Mouse (Mus musculus) midbrain, postnatal 0 days (tissue): ENCODE results near the gene Grpel1. TPM values are rescaled to one million over a fixed set of nuclear protein-coding genes. Genes with fewer than 3 reads are reported as not detected.

Source experiments
- ATAC-seq: fragments of 200-750 bp; cut with Nextera tagmentation; 2 replicates; pipeline ENCODE4 v1.8.0; 2017; ENCODE audit warnings: moderate number of reproducible peaks, mild to moderate bottlenecking, moderate TSS enrichment, moderate library complexity; ENCODE audit not compliant: low FRiP score
- DNase-seq: peaks from one replicate; pipeline ENCODE4 v3.0.0-alpha.2; 2015; ENCODE audit warnings: low spot score
- H3K27ac ChIP-seq: fragments of 300-500 bp; sonication (generic); 2 replicates; pipeline ENCODE4 v1.5.1; 2014; ENCODE audit warnings: low read depth, mild to moderate bottlenecking, low read length, mixed read lengths
- H3K27me3 ChIP-seq: fragments of 300-500 bp; sonication (generic); 2 replicates; pipeline ENCODE4 v1.6.1; 2014; ENCODE audit warnings: low read length, control low read depth, mixed read lengths; ENCODE audit not compliant: insufficient read depth
- H3K36me3 ChIP-seq: fragments of 300-500 bp; sonication (generic); 2 replicates; pipeline ENCODE4 v1.6.1; 2014; ENCODE audit warnings: low read length, control low read depth, mixed read lengths; ENCODE audit not compliant: insufficient read depth
- H3K4me1 ChIP-seq: fragments of 300-500 bp; sonication (generic); 2 replicates; pipeline ENCODE4 v1.6.1; 2014; ENCODE audit warnings: mild to moderate bottlenecking, control low read depth, antibody characterized with exemption, low read length, mixed read lengths; ENCODE audit not compliant: insufficient read depth
- H3K4me2 ChIP-seq: fragments of 300-500 bp; sonication (generic); 2 replicates; pipeline ENCODE4 v1.6.1; 2014; ENCODE audit warnings: low read depth, mild to moderate bottlenecking, low read length, mixed read lengths; ENCODE audit not compliant: poor library complexity, severe bottlenecking
- H3K4me3 ChIP-seq: fragments of 300-500 bp; sonication (generic); 2 replicates; pipeline ENCODE4 v1.5.1; 2014; ENCODE audit warnings: low read depth, mild to moderate bottlenecking, low read length, moderate library complexity
- H3K9ac ChIP-seq: fragments of 300-500 bp; sonication (generic); replicated peaks from 2 replicates; pipeline ENCODE4 v1.6.1; 2014; ENCODE audit warnings: mild to moderate bottlenecking, low read length, moderate library complexity, mixed read lengths; ENCODE audit not compliant: poor library complexity, severe bottlenecking
- H3K9me3 ChIP-seq: fragments of 300-500 bp; sonication (generic); 2 replicates; pipeline ENCODE4 v1.6.1; 2016; ENCODE audit warnings: low read length, control low read depth
- CTCF ChIP-seq: IDR thresholded peaks from 2 replicates; pipeline ENCODE4 v1.5.1; 2016; ENCODE audit warnings: antibody characterized with exemption, mild to moderate bottlenecking
- WGBS: fragments of 180-500 bp; shearing (Covaris S2); extraction: QIAGEN DNeasy Blood & Tissue Kit; methylation state at CpG from one replicate; pipeline ENCODE4 v1.1.7; 2014; 5-methylcytosine and 5-hydroxymethylcytosine counted together
- polyA plus RNA-seq: library from polyadenylated mRNA; unstranded; fragments of >200 nt; fragmentation: Nextera tagmentation; extraction: Ambion mirVana; gene quantifications from 2 replicates; pipeline ENCODE4 v1.2.1, GENCODE M21; 2015
- total RNA-seq: library from RNA; depleted of rRNA; stranded (reverse); fragments of >200 nt; gene quantifications from 2 replicates; pipeline ENCODE4 v1.2.3, GENCODE M21; 2014

The Grpel1 gene
- total and polyA plus RNA-seq, 2 experiments from 2014 or later = 16.3 to 38.4 TPM

GRCm38 (mm10) chr5:36484171-36484990, 19.6 kb downstream of the Grpel1 start, which contains the start of the genes Tada2b and Ccdc96:
Gene Tada2b (minus strand): TSS chr5:36484285.
Gene Ccdc96 (plus strand): TSS chr5:36484588.
- H3K4me3 ChIP-seq = peak within 1 kb of the TSS; percentile 50
- no peaks in the 10 kb centered on the region for H3K9me3 ChIP-seq
- H3K27me3 ChIP-seq = no peaks in the 10 kb centered on the region
- peak within 1 kb of the TSS; percentile 91 for H3K27ac ChIP-seq
- peak; percentile 69 for TF ChIP-seq CTCF
- H3K4me1 ChIP-seq = peaks cover 11% of the 10 kb centered on the region; the same call in 1 of the 2 replicates
- H3K36me3 ChIP-seq = 0 out of 2 replicates have a peak, but pooled peaks cover 4% of the 10 kb centered on the region
- peak within 1 kb of the TSS; percentile 97 for H3K4me2 ChIP-seq
- WGBS = under 1% methylated on average over 68 of the region's 97 CpGs
- ATAC-seq (peak; percentile 99), DNase-seq (peak; percentile 99)
- peak within 1 kb of the TSS; percentile 61 for H3K9ac ChIP-seq

- Histone ChIP-seq H3K27ac (no peak overlapping the region), H3K4me3 (peak overlapping the region; percentile 50; the same call in 1 of the 2 replicates), H3K27me3 (no peaks in the 10 kb centered on the region), H3K9ac (no peak overlapping the region), H3K4me1 (peaks cover 11% of the 10 kb centered on the region; the same call in 1 of the 2 replicates), H3K4me2 (peak overlapping the region; percentile 97), H3K36me3 (0 out of 2 replicates have a peak, but pooled peaks cover 4% of the 10 kb centered on the region), H3K9me3 (no peaks in the 10 kb centered on the region)
- whole genome bisulfite sequencing = 45% methylated on average over 19 of the region's 19 CpGs
- ATAC-seq (no peak), DNase-seq (no peak)
- no peak for TF ChIP-seq CTCF
These were observed 20.5 kb downstream of the Grpel1 start for GRCm38 (mm10) chr5:36485306-36485705.

- H3K36me3 ChIP-seq = peaks cover 29% of the 10 kb centered on the region
- no peaks in the 10 kb centered on the region for H3K27me3 ChIP-seq
- DNase-seq = peak; percentile 62
- H3K27ac ChIP-seq = no peak overlapping the region
- peaks cover 4% of the 10 kb centered on the region; the same call in 1 of the 2 replicates for H3K4me1 ChIP-seq
- no peak for ATAC-seq
- no peak overlapping the region for H3K4me2 ChIP-seq
- 50% methylated on average over 2 of the region's 2 CpGs for WGBS
- no peaks in the 10 kb centered on the region for H3K9me3 ChIP-seq
- TF ChIP-seq CTCF = peak; percentile 78
- no peak overlapping the region for H3K4me3 ChIP-seq
- H3K9ac ChIP-seq = no peak overlapping the region
These were observed 24.4 kb downstream of the Grpel1 start for GRCm38 (mm10) chr5:36489225-36489624.

GRCm38 (mm10) chr5:36493919-36494318, 29.1 kb downstream of the Grpel1 start:
- H3K4me2 ChIP-seq = no peak overlapping the region
- TF ChIP-seq CTCF = no peak
- no peak overlapping the region for H3K27ac ChIP-seq
- H3K4me3 ChIP-seq = no peak overlapping the region
- peaks cover 57% of the 10 kb centered on the region for H3K36me3 ChIP-seq
- no peak overlapping the region for H3K9ac ChIP-seq
- DNase-seq (no peak), ATAC-seq (no peak)
- H3K9me3 ChIP-seq = no peaks in the 10 kb centered on the region
- no peaks in the 10 kb centered on the region for H3K27me3 ChIP-seq
- 91% methylated on average over 6 of the region's 6 CpGs for WGBS
- H3K4me1 ChIP-seq = no peaks in the 10 kb centered on the region

- H3K27me3 ChIP-seq = no peaks in the 10 kb centered on the region
- no peak overlapping the region for H3K4me2 ChIP-seq
- H3K9ac ChIP-seq = no peak overlapping the region
- no peaks in the 10 kb centered on the region for H3K9me3 ChIP-seq
- TF ChIP-seq CTCF = no peak
- peaks cover 60% of the 10 kb centered on the region for H3K36me3 ChIP-seq
- WGBS = 95% methylated on average over 9 of the region's 9 CpGs
- no peaks in the 10 kb centered on the region for H3K4me1 ChIP-seq
- DNase-seq = no peak
- H3K4me3 ChIP-seq = no peak overlapping the region
- no peak for ATAC-seq
- H3K27ac ChIP-seq = no peak overlapping the region
These were observed 29.9 kb downstream of the Grpel1 start for GRCm38 (mm10) chr5:36494709-36495108.

GRCm38 (mm10) chr5:36505235-36505634, 40.4 kb downstream of the Grpel1 start:
- Histone ChIP-seq H3K4me3 (no peak overlapping the region), H3K4me2 (no peak overlapping the region), H3K9me3 (no peaks in the 10 kb centered on the region), H3K27me3 (no peaks in the 10 kb centered on the region), H3K9ac (no peak overlapping the region), H3K36me3 (peaks cover 59% of the 10 kb centered on the region), H3K4me1 (no peaks in the 10 kb centered on the region), H3K27ac (no peak overlapping the region)
- 86% methylated on average over 7 of the region's 7 CpGs for WGBS
- TF ChIP-seq CTCF = no peak
- DNase-seq (no peak), ATAC-seq (no peak)
